Mouse (Mus musculus) lung, adult 2 months (tissue): Measurements from ENCODE around the gene D630023F18Rik.

Source experiments
- CTCF ChIP-seq: fragments of 200-500 bp; IDR thresholded peaks from 2 replicates; pipeline ENCODE4 v1.5.1; 2011; ENCODE audit warnings: mild to moderate bottlenecking, low read length, control low read depth; ENCODE audit not compliant: insufficient read depth
- POLR2A ChIP-seq: fragments of 200-500 bp; IDR thresholded peaks from 2 replicates; pipeline ENCODE4 v1.6.1; 2011; ENCODE audit warnings: low read depth, mild to moderate bottlenecking, control low read depth, low read length, borderline replicate concordance; ENCODE audit errors: extremely low read depth

GRCm38 (mm10) chr1:65154814-65155213 lies 31.8 kb upstream of the D630023F18Rik start:
- TF ChIP-seq CTCF = no peak
- TF ChIP-seq POLR2A = no peak
